Mouse (Mus musculus) urinary bladder, adult 2 months (tissue): ENCODE data around the gene Hmg20b. TPM values are rescaled to one million over a fixed set of nuclear protein-coding genes. Genes with fewer than 3 reads are reported as not detected.

Experiments used
- DNase-seq: peaks from one replicate; pipeline ENCODE4 v3.0.0; 2022; ENCODE audit warnings: low spot score
- polyA plus RNA-seq: library from polyadenylated mRNA; depleted of rRNA; stranded (reverse); fragments of >200 nt; gene quantifications from 2 replicates; pipeline ENCODE4 v1.2.3, GENCODE M21; 2012; rRNA removed

Hmg20b gene
- polyA plus RNA-seq = 82.9 and 91.7 TPM in 2 replicates

DNA sequence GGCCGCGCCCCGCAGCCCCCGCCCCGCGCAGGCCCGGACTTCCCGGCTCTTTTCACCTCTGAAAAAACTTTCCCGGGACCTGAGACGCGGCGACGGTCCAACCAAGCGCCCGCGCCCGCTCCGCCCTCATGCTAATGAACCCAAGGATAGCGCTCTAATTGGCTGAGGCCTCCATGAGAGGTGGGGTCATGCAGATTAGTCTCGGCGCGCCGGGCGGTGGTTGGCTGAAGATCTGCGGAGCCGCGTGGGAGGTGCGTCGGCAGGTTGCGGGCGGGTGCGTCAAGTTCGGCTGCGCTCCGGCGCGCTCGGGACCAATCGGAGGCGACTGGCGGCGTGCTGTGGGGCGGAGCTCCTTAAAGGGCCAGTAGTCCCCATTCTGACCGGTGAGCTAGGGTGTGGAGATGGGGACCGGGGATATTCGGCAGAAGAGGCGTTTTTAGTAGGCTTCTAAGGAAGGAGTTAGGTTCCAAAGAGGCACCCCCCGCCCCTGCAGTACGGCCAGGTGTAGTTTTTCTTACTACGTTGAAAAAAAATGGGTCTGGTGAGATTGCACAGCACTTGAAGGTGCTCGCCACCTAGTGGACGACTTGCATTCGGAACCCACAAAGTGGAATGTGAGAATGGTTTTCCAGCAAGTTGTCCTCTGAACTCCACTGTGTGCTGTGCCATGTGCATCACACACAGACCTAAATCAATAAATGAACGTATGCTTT is at the start of gene Hmg20b:
Gene Hmg20b, minus strand, starts transcription at position 130 of the 713 bp plus-strand sequence.
- DNase-seq = peak; percentile 96

DNA sequence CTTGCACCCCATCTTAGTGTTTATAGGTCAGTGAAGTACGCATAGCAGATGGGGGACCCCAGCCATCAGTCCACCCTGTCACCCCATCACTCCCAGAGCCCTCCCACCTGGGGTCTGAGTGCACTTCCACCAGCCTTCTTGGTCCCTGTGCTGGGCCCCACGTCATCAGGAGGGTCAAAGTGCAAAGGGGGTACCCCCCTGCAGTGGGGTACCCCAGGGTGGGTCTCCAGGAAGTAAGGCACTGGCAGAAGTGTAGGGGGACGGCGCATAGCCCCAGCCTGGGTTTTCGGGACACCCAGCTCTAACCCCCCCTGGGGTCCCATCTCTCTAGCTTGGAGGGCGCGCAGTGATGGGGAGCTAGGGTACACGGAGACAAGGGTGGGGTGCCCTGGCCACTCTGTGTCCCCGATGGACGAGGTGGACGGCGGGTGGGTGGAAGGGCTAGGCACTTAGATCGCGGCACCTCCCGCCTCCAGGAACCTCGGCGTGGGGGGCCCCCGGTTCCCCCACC is 49.6 kb upstream of the Hmg20b start:
- no peak for DNase-seq

DNA sequence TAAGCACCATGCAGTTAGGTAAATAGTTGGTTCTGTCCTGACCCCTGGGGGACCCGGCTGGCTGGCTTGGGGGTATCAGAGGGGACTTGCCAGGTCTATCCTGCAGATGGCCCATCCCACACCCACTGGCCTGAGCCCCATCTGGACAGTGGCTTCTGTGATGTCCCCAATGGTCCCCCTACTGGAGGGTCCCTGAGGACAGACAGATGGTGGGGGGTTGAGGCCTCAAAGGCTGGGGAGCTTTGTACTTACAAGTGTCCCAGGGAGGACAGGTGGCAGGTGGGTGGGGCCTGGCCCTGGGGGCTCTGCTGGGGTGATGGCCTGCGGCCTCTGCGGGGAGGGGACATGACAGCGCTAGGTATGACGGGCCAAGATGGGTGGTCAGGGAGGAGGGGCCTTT is 49.0 kb upstream of the Hmg20b start:
- DNase-seq = no peak

DNA sequence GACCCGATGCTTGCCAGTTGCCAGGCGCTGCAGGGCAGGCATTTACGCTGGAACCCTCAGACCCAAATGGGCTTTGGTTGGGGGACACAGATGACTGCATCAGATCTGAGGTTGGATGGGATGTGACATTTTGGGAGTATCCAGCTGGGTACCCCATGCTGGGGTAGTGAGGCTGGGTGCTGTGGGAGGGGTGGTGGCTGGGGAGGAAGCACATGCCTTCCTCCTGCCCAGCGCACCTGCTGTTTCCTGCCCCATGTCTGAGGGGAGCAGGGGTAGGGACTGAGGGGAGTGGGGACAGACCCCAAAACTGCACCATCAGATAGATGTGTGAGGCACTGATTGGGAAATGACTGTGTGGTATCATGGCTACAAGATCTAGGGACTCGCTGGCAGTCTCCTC is 46.5 kb upstream of the Hmg20b start:
- DNase-seq = no peak

DNA sequence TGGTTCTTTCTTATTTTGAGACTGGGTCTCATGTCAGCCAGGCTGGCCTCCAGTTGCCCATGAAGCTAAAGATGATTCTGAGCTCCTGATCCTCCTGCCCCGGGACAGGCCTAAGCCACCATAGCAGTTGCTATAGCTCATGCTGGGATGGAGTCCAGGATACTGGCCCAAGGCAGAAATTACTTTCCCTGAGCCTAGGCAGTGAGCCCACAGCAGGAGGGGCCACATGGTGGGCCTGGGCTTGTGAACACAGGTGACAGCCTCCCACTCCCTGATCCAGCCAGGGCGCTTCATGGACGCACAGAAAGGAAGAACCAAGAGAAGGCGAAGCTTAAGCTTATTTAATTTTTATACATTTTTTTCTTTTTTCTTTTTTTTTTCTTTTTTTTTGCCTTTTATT is 45.6 kb upstream of the Hmg20b start:
- DNase-seq = no peak

DNA sequence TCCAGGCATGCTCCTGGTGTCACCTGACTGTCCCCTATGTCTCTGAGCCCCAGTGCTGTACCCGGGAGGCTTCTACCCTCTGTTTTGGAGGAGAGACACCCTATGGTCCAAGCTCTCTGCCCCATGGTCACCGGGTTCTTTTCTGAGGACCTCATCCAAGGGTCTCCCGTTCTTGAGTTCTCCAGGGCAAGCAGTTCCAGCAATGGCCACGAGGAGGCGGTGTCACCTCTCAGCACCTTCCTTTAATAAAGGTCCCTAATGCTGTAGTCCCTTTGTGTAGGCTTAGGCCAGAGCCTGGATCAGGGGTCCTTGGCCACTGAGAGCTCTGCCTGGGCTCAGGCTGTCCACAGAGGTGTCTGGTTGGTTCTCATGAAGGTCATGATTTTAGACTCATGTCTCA is 44.8 kb upstream of the Hmg20b start:
- no peak for DNase-seq

DNA sequence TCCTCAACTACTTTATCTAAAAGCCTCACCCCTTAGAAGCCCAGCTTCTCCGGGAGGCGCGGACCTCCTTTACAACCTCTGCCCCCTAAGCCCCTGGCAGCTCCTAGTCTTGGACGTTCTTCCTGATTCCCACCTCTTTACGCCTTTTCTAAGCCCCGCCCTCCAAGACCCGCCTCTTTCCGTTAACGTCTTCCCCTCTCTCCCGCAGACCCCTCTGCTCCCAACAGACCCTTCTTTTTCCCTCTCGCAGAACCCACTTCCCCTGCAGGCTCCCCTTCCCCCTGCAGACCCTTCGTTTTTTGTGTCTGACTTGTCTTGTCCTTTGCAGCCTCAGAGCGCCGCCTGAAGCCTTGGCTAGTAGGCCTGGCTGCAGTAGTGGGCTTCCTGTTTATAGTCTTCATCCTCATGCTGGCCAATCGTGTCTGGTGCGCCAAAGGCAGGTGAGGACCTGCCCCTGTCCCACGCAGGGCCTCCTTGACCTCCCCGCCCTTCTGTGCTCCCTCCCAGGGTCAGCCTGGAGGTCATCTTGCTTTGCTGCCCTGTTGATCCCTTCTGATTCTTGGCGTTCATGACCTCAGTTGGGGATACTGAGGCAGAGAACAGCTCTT is 43.3 kb upstream of the Hmg20b start:
- DNase-seq = no peak

DNA sequence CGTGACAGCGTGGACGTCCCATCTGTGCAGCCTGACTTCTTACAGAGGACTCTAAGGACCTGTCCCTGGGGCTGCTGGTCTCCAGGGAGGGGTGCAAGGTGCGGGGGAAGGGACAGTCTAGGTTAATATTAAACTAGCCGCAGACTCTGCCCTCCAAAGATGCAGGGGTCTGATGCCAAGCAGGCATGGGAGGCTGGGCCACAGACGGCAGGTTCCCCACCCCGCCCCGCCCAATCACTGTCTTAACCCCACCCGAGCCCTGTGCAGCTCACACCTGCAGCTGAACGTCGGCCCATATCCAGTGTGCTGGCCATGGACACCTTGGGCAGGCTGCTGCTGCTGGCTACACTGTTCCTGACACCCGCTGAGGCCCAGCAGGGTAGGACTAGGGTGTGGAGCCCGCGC is 42.5 kb upstream of the Hmg20b start, which contains the start of gene Smim24:
Gene Smim24, plus strand, starts transcription at position 271 of the 405 bp plus-strand sequence.
- DNase-seq = no peak

DNA sequence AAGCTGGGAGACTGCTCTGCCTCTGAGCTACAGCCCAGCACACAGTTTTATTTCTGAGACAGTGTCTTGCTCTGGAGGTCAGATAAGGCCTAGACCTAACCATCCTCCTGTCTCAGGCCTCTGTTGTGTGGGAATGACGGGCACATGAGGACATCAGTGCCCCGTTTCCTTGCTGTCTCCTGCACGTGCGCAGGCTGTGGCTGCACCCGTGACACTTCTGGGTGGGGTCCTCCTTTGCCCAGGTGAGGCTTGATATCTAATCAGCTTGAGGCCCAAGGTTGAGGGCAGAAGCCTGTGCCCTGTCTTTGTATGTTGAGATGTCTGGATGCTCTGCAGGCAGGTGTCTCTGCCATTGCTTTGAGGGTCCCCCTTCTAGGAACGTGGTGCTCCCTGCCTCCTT is 42.0 kb upstream of the Hmg20b start:
- no peak for DNase-seq

DNA sequence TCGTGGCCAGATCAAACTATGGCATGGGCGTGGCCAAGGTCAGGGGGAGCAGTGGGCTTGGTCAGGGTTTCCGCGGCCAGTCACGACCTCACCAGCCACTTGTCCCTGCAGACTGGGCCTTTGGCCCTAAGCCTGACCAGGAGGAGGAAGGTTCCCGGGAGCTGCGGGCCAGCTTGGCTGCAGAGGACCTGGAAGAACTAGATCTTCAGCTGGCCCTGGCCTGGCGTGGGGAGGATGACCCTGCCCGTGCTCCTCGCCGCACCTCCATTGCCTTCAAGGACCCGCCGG is 40.3 kb upstream of the Hmg20b start:
- DNase-seq = no peak

DNA sequence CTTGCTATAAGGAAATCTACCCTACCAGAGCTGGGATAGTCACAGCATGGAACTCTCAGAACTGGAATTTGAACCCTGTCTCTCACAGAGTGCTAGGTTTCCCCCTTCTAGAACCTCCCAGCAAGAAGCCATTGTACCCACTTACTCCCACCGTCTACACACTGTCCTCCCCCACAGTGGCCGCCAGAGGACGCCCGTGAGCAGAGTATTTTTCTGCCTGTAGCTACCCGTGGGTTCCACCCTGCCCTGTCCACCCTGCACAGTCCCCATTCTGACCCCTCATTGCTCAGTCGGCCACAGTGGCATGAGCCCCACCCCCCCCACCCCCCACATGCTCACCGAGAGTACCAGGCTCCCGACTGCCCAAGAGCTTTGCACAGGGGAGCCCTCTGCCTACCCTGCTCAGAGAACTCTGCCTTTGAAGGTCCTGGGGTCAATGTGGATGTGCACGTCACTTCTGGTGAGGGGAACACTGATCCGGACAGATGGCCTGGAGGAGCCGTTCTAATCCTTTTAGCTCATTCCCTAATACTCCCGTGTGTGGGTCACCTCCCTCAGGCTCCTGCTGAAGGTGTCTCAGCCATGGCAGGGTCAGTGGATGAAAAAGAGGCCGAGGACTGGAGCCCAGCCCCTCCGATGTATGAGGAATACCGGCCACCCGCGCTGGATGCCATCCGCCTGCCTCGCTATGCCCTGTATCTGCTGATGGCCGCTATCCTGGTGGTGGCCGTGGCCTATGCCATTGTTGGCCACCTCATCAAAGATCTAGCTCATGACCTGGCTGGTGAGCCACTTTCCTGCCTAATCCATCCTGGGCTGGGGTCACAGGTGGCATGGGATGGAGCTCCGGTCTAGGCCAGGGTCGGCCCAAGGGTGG is 39.8 kb upstream of the Hmg20b start:
- peak; percentile 59 for DNase-seq

DNA sequence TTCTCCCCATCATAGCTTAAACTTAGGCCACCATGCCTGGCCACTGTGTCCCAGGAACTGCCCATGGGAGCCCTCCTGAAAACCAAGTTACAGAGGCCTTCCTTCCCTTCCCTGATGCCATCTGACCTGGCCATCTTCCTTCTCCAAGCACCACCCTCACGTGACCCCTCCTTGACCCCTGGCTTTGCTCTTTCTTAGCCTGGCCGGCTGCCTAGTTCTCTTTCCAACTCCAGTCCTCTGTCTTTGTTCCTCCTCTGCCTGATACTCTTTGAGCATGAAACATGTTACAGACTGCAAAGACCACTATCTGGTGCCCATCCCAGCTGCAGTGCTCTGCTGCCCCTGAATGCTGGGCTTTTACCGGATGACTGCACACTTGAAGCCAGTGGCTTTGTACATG is 39.1 kb upstream of the Hmg20b start:
- no peak for DNase-seq

DNA sequence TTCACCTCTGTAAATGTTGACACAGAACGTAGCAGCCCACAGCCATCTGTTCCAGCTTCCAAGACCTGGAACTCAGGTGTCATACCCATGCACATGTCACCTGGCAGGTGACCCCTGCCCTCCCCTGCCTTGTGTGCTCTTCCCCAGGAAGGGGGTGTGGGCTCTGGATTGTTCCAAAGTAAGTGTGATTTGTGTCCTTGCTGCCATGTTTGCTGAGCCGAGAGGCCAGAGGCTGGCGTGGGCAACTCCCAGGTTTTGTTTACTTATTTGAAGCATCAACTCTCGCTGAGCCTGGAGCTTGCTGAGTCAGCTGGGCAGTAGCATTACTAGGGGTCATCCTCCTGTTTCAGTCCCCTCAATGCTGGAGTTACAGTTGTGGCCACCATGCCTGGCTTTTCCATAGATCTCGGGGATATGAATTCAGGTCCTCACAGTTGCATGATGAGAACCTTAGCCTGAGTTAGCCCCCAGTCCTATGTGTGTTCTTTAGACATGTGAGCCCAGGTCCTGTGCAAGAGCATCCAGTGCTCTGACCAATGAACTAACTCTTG is 38.3 kb upstream of the Hmg20b start, which contains the start of gene Gm48552:
Gene Gm48552, plus strand, starts transcription at position 501 of the 551 bp plus-strand sequence.
- DNase-seq = no peak

DNA sequence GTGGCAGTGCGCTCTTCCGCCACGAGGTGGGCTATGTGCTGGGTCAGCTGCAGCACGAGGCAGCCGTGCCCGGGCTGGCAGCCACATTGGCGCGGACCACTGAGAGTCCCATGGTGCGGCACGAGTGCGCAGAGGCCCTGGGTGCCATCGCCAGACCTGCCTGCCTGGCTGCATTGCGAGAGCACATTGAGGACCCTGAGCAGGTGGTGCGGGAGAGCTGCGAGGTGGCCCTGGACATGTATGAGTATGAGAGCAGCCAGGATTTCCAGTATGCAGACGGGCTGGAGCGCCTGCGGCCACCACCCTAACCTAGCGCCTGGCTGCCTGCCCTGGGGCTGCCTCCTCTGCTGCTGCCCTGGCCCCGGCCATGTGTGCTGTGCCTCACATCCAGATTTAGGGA is 37.4 kb upstream of the Hmg20b start:
- no peak for DNase-seq

DNA sequence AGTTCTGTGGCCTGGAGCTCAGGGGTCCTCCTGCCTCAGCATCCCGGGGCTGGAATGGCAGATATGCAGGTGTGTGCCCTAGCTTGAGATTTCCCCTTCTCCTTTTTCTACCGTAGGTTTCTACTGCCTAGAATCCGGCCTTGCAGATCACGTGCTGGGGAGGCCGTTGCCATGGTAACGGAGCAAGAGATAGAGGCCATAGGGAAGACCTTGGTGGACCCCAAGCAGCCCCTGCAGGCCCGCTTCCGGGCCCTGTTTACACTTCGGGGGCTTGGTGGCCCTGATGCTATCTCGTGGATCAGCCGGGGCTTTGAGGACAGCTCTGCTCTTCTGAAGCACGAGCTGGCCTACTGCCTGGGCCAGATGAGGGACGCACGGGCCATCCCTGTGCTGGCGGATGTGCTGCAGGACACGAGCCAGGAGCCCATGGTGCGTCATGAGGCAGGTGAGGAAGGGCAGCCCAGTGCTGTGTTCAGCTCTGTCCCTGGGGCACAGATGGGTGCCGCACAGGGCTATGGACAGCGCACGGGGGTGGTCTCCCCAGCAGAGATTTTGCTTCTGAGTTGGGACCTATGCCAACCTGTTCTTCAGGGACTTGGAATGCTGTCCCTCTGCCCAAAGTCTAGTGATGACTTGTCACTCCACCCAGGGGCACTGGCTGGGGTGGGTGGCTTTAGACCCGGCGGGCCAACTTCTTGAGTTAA is 35.5 kb upstream of the Hmg20b start:
- DNase-seq = no peak

DNA sequence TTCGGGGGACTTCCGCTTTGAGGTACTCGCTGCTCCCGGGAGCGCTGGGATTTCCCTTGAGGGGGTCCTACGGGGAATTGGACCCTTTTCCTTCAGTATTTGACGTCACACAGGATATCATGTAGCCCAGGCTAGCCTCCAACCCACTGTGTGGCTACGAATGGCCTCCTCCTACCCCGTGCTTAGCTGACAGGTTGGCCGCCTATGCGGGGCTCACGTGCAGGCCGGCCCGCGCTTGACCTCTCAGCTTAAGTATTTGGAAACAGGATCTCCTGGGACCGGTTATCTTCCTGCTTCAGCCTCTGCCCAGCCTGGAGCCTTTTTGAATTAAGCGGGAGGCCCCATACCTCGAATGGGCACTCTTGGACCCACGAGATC is 34.3 kb upstream of the Hmg20b start:
- no peak for DNase-seq

DNA sequence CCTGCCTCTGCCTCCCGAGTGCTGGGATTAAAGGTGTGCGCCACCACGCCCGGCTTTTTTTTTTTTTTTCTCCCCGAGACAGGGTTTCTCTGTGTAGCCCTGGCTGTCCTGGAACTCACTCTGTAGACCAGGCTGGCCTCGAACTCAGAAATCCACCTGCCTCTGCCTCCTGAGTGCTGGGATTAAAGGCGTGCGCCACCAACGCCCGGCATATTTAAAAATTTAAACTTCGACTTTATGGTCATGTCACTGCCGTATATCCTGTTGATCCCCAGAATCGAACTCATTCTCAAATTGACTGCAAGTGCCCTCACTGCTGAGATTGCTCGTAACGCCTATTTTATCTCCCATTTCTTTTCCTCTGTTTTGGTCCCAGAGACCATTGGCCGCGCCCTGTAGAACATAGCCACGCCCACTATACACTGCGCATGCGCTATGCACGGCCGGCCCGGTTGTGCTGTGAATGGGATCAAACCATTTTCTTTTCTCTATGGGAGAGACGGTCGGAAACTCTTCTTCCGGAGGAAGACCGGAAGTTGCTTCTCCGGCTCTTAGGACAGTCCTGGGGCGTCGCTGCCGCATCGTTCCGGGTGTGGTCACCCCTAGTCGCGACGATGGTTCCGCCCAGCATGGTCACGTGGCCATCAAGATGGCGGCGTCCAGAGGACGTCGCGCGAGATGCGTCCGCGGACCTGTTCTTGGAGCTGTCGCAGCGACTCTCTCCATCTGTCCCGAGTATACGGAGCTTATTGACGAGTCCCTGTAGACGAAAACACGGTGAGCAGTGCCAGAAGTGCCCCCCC is 33.7 kb upstream of the Hmg20b start, which contains the start of the genes Dohh and Gm48551:
Gene Dohh, plus strand, starts transcription at position 627 of the 803 bp plus-strand sequence.
Gene Gm48551, plus strand, starts transcription at position 665 of the 803 bp plus-strand sequence.
- DNase-seq = peak; percentile 96

DNA sequence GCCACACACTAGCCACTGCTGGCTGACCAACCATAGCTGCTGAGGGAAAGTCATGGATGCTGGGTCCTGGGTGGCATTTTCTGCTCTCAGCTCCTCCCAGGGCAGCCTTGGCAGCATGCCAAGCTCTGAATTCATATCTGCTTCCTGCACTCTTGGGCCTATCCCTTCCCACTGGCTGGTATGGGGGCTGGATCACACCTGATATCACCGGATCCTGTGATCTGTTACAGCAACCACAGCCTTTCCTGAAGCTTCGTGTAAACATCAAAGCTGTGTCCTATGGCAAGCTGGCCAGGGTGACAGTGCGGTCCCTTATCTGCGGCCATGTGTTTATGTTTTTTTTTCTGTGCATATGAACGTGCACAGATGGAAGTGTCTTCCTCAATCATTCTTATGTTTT is 31.8 kb upstream of the Hmg20b start:
- DNase-seq = no peak

DNA sequence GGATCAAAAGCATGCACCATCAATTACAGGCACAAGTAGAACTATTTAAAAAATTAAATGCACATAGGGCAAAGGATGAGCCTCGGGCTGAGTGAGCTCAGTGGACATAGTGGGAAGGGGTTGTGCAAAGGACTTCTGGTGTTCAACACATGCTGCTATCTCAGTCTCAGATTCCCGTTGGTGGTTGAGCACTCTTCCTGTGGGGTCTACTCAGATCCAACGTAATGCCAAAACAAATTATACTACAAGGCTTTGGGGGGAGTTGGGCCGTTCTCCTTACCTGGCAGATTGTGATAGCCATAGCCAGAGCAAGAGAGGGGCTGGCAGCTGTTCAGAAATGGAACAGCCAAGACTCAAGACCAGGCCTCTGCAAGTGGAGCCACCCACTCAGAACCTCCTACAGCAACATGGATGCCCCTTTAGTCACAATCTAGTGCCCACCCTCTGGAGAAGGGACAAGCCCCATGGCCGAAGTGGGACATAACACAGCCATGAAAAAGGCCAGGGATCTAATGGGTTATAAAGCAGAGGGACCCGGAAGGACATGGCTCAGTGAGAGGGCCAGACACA is 29.6 kb upstream of the Hmg20b start:
- no peak for DNase-seq

DNA sequence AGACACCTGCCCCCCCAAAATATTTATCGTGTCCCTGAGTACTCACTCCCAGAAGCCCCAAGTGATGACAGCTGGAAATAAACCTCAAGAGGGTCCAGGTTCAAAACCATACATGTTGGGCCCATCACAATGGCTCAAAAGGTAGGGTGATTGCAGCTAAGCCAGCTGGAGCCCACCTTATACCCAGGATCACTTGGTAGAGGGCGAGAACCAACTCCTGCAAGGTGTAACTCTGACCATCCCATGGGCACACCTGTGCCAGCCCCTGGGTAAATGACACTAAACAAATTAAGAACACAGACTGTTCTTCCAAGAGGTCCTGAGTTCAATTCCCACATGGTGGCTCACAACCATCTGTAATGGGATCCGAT is 28.9 kb upstream of the Hmg20b start:
- DNase-seq = no peak
